Mouse (Mus musculus) hindbrain, embryonic 12.5 days (tissue): Measurements from ENCODE around the gene Cmip. TPM values are rescaled to one million over a fixed set of nuclear protein-coding genes. Genes with fewer than 3 reads are reported as not detected.

Source experiments
- ATAC-seq: fragments of 200-750 bp; cut with Nextera tagmentation; 2 replicates; pipeline ENCODE4 v1.8.0; 2017; ENCODE audit warnings: moderate TSS enrichment; ENCODE audit not compliant: low FRiP score
- H3K27ac ChIP-seq: fragments of 300-500 bp; sonication (generic); 2 replicates; pipeline ENCODE4 v1.5.1; 2016; ENCODE audit warnings: mild to moderate bottlenecking
- H3K27me3 ChIP-seq: fragments of 300-500 bp; sonication (generic); 2 replicates; pipeline ENCODE4 v1.6.1; 2016; ENCODE audit warnings: mild to moderate bottlenecking
- H3K36me3 ChIP-seq: fragments of 300-500 bp; sonication (generic); 2 replicates; pipeline ENCODE4 v1.6.1; 2016; ENCODE audit warnings: mild to moderate bottlenecking
- H3K4me1 ChIP-seq: fragments of 300-500 bp; sonication (generic); 2 replicates; pipeline ENCODE4 v1.6.1; 2016
- H3K4me2 ChIP-seq: fragments of 300-500 bp; sonication (generic); replicated peaks from 2 replicates; pipeline ENCODE4 v1.6.1; 2016; ENCODE audit warnings: mild to moderate bottlenecking
- H3K4me3 ChIP-seq: fragments of 300-500 bp; sonication (generic); 2 replicates; pipeline ENCODE4 v1.5.1; 2016; ENCODE audit warnings: mild to moderate bottlenecking
- H3K9ac ChIP-seq: fragments of 300-500 bp; sonication (generic); 2 replicates; pipeline ENCODE4 v1.6.1; 2016; ENCODE audit warnings: mild to moderate bottlenecking, moderate library complexity
- H3K9me3 ChIP-seq: fragments of 300-500 bp; sonication (generic); replicated peaks from 2 replicates; pipeline ENCODE4 v1.6.1; 2016; ENCODE audit warnings: mild to moderate bottlenecking
- WGBS: fragments of 180-500 bp; shearing (Covaris S2); methylation state at CpG from one replicate; pipeline ENCODE4 v1.1.7; 2016; 5-methylcytosine and 5-hydroxymethylcytosine counted together
- polyA plus RNA-seq: library from polyadenylated mRNA; unstranded; fragments of >200 nt; fragmentation: Nextera tagmentation; extraction: Ambion mirVana; gene quantifications from 2 replicates; pipeline ENCODE4 v1.2.1, GENCODE M21; 2016

Gene Cmip
- polyA plus RNA-seq, 1 experiment from 2014 or later, result 64.6 TPM

DNA sequence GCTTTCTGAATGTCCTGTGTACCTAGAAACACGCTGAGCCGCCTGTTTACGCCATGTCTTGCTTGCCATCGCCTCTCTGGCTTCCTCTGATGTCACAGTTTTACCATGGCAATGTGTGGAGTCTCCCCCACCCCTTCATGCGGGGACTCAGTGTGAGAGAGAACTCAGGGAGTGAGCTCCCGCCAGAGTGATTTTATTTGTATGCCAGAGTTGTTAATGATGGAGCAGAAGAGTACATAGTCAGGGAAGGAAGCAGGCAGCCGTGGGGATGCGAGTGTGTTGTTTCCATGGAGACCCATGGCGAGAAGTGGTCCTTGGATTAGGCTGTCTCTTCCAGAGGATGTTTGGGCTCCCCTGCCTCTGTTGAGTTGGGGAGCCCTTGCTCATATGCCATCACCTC lies 194.2 kb downstream of the Cmip start:
- Histone ChIP-seq H3K9ac (no peak overlapping the region), H3K27me3 (no peaks in the 10 kb centered on the region), H3K36me3 (peaks cover 89% of the 10 kb centered on the region), H3K9me3 (no peaks in the 10 kb centered on the region), H3K4me2 (no peak overlapping the region), H3K4me3 (no peak overlapping the region), H3K27ac (peak overlapping the region; percentile 56), H3K4me1 (peaks cover 20% of the 10 kb centered on the region)
- no peak for ATAC-seq
- WGBS, result 71% methylated on average over 9 of the region's 9 CpGs

DNA sequence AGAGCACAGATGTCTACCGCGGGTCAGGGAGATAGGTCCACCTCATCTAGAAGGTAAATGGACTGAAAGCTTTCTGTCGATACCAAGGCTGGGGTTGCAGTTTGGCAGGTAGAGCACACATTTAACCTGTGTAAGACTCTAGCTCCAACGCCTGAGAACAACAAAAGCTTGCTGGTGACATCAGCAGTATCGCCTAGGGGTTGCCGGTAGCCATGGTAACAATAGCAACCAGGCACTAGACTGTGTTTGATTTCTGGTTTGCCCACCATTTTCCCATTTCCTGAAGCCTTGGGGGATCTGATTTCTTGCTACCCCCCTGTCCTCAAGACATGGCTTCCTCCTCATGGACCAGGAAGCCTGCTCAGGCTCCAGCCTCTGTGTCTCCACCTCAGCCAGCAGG lies 197.1 kb downstream of the Cmip start:
- H3K4me1 ChIP-seq, result peaks cover 15% of the 10 kb centered on the region; the same call in 1 of the 2 replicates
- no peaks in the 10 kb centered on the region for H3K9me3 ChIP-seq
- peak overlapping the region; percentile 14; the same call in 1 of the 2 replicates for H3K9ac ChIP-seq
- peaks cover 84% of the 10 kb centered on the region for H3K36me3 ChIP-seq
- no peak overlapping the region for H3K4me3 ChIP-seq
- no peak overlapping the region for H3K27ac ChIP-seq
- no peaks in the 10 kb centered on the region for H3K27me3 ChIP-seq
- WGBS, result 86% methylated on average over 6 of the region's 6 CpGs
- no peak overlapping the region for H3K4me2 ChIP-seq
- no peak for ATAC-seq

DNA sequence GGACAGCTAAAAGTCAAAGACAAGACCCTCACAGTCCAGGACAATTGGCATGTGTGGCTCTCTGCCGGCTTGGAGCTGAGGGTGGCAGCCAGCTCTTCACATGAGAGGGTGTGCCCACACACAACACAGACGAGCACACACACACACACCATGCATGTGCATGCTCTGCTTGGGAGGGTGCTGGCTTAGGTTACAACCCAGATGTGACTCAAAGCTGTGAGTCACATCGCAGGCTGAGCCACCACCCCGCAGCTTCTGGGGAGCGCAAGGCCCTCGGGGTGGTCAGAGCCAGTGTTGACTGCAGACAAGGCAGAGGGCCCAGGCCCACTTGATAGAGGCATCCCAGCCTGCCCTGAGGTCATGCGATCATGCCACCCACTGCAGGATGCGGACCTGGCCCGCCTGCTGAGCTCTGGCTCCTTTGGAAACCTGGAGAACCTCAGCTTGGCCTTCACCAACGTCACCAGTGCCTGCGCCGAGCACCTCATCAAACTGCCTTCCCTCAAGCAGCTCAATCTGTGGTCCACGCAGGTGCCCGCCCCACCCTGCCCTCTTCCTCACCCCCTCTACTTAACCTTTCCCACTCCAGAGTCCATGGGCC lies 197.8 kb downstream of the Cmip start:
- no peaks in the 10 kb centered on the region for H3K9me3 ChIP-seq
- H3K27me3 ChIP-seq, result no peaks in the 10 kb centered on the region
- no peak overlapping the region for H3K4me3 ChIP-seq
- WGBS, result 92% methylated on average over 14 of the region's 14 CpGs
- no peak overlapping the region for H3K9ac ChIP-seq
- H3K4me2 ChIP-seq, result no peak overlapping the region
- H3K27ac ChIP-seq, result no peak overlapping the region
- peaks cover 79% of the 10 kb centered on the region for H3K36me3 ChIP-seq
- H3K4me1 ChIP-seq, result peaks cover 19% of the 10 kb centered on the region; the same call in 1 of the 2 replicates
- no peak for ATAC-seq

DNA sequence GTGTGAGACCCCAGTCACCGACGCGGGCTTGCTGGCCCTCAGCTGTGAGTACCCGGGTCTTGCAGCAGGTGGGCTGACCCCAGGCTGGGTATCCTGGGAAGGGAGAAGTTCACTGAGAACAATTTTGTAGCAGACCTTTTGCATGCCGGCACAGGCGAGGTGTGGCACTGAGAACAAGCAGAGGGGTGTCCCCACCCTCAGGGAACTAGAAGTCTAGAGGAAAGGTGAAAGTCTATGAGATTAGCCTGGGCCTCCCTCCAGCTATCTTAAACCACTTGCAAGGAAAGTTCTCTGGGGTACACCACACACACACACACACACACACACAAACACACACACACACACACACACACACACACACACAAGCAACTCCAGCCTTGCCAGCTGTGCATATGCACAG lies 198.8 kb downstream of the Cmip start:
- no peak for ATAC-seq
- H3K36me3 ChIP-seq, result peaks cover 70% of the 10 kb centered on the region
- WGBS, result 92% methylated on average over 6 of the region's 6 CpGs

DNA sequence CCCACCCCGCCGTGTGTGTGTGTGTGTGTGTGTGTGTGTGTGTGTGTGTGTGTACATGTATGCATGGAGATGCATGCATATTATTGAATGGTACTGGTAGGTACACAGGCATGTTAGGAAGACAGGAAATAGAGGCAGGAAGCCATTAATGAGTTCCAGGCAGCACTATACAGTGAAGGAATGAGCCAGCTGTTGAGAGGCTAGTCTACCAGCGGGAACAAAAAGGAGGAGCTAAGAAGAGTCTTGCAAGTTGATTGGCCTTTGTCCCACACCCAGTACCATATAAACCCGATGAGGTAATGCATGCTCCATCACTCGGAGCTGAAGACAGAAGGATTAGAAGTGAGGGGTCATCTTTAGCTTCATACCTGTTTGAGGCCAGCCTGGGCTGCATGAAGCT lies 201.6 kb downstream of the Cmip start:
- H3K36me3 ChIP-seq, result peaks cover 50% of the 10 kb centered on the region
- H3K4me1 ChIP-seq, result peaks cover 18% of the 10 kb centered on the region; the same call in 1 of the 2 replicates
- H3K4me3 ChIP-seq, result no peak overlapping the region
- H3K9ac ChIP-seq, result no peak overlapping the region
- ATAC-seq, result peak; percentile 24; the same call in 1 of the 2 replicates
- H3K27me3 ChIP-seq, result no peaks in the 10 kb centered on the region
- no peaks in the 10 kb centered on the region for H3K9me3 ChIP-seq
- peak overlapping the region; percentile 31 for H3K27ac ChIP-seq
- no peak overlapping the region for H3K4me2 ChIP-seq
- 67% methylated on average over 3 of the region's 5 CpGs for WGBS

More for the DNA sequence above, 198.8 kb downstream of the Cmip start:
- Histone ChIP-seq H3K27me3 (no peaks in the 10 kb centered on the region), H3K9me3 (no peaks in the 10 kb centered on the region), H3K27ac (no peak overlapping the region), H3K9ac (no peak overlapping the region), H3K4me2 (no peak overlapping the region), H3K4me3 (no peak overlapping the region), H3K4me1 (peaks cover 19% of the 10 kb centered on the region; the same call in 1 of the 2 replicates)

DNA sequence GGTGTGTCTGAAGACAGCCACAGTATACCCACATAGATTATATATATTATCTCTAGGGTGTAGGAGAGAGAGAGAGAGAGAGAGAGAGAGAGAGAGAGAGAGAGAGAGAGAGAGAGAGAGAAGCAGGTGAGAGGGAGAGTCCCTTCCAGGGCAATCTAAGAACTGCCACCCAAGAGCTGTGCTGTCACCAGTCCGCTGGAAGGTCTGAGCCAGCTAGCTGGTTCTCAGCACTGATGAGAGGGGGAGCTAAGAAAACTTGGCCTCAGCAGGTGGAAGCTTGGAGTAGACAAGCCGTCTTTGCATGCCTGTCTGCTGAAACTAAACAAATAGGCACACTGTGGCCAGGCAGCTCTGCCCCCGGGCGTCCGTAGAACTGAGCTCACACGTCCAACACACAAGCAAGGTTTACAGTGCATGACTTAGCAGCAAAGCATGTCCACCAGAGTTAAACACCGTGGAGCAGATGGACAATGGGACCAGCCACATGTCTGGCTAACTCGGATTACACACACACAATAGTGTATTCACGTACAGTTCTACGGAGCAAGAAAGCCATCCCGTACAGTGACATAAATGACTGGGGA lies 205.9 kb downstream of the Cmip start:
- Histone ChIP-seq H3K4me2 (no peak overlapping the region), H3K27ac (peak overlapping the region; percentile 23; the same call in 1 of the 2 replicates), H3K9me3 (no peaks in the 10 kb centered on the region), H3K4me1 (peaks cover 15% of the 10 kb centered on the region; the same call in 1 of the 2 replicates), H3K4me3 (no peak overlapping the region), H3K9ac (no peak overlapping the region), H3K27me3 (no peaks in the 10 kb centered on the region), H3K36me3 (peaks cover 8% of the 10 kb centered on the region)
- ATAC-seq, result no peak
- 56% methylated on average over 11 of the region's 11 CpGs for WGBS

DNA sequence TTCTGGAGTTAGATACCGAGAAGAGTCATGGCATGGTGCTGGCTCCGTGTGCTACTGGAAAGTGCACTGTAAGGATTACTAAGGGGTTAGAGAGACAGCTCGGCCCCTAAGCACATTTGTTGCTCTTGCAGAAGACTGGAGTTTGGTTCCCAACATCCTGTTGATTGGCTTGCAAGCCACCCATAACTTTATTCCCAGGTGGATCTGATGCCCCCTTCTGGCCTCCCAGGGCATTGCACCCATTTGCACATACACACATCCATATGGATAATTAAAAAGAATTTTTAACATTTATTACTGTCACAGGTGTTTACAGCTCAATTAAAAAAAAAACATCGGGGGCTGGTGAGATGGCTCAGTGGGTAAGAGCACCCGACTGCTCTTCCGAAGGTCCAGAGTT lies 207.7 kb downstream of the Cmip start:
- peaks cover 8% of the 10 kb centered on the region for H3K4me1 ChIP-seq
- ATAC-seq, result no peak
- 92% methylated on average over 6 of the region's 6 CpGs for WGBS
- H3K9ac ChIP-seq, result no peak overlapping the region
- H3K9me3 ChIP-seq, result no peaks in the 10 kb centered on the region
- no peak overlapping the region for H3K4me2 ChIP-seq
- no peak overlapping the region for H3K27ac ChIP-seq
- no peak overlapping the region for H3K4me3 ChIP-seq
- no peaks in the 10 kb centered on the region for H3K27me3 ChIP-seq
- H3K36me3 ChIP-seq, result peaks cover 7% of the 10 kb centered on the region; the same call in 1 of the 2 replicates

DNA sequence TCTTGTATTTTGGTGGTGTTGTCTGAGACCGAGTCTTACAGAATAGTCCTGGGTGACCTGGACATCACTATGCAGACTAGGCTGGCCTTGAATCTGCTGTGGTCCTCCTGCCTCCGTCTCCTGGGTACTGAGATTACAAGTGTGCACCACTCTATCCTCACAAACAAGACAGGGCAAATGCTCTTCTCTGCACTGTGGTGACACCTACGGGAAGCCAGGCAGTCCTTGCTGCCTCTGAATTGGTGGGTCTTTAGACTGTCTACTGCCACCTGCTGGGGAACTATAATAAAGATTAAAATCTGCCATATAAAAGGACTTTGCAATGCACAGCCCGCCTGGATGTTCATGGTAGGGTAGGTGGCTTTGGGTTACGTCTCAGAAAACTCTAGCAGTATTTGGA lies 208.4 kb downstream of the Cmip start:
- ATAC-seq, result peak; percentile 55; the same call in 1 of the 2 replicates
- Histone ChIP-seq H3K4me2 (no peak overlapping the region), H3K4me1 (peaks cover 13% of the 10 kb centered on the region), H3K9ac (no peak overlapping the region), H3K9me3 (no peaks in the 10 kb centered on the region), H3K36me3 (peaks cover 7% of the 10 kb centered on the region; the same call in 1 of the 2 replicates), H3K27ac (peak overlapping the region; percentile 44; the same call in 1 of the 2 replicates), H3K27me3 (no peaks in the 10 kb centered on the region), H3K4me3 (no peak overlapping the region)
- 43% methylated on average over 5 of the region's 5 CpGs for WGBS

DNA sequence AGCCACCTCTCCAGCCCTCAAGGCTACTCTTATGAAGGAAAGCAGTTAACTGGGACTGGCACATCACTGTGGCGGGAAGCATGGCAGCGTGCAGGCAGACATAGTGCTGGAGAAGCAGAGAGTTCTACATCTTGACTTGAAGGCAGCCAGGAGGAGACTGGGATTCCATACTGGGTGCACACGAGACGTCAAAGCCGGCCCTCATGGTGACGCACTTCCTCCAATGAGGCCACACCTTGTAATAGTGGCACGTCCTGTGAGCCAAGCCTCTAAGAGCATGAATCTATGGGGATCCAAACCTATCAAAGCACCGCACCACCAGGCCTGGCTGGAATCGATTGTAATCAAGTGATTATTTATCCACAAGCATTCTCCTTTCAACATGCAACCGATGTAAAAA lies 210.6 kb downstream of the Cmip start:
- no peaks in the 10 kb centered on the region for H3K9me3 ChIP-seq
- no peaks in the 10 kb centered on the region for H3K36me3 ChIP-seq
- peaks cover 19% of the 10 kb centered on the region for H3K4me1 ChIP-seq
- H3K4me3 ChIP-seq, result no peak overlapping the region
- ATAC-seq, result no peak
- H3K27ac ChIP-seq, result no peak overlapping the region
- H3K9ac ChIP-seq, result no peak overlapping the region
- WGBS, result 87% methylated on average over 10 of the region's 10 CpGs
- no peaks in the 10 kb centered on the region for H3K27me3 ChIP-seq
- no peak overlapping the region for H3K4me2 ChIP-seq

DNA sequence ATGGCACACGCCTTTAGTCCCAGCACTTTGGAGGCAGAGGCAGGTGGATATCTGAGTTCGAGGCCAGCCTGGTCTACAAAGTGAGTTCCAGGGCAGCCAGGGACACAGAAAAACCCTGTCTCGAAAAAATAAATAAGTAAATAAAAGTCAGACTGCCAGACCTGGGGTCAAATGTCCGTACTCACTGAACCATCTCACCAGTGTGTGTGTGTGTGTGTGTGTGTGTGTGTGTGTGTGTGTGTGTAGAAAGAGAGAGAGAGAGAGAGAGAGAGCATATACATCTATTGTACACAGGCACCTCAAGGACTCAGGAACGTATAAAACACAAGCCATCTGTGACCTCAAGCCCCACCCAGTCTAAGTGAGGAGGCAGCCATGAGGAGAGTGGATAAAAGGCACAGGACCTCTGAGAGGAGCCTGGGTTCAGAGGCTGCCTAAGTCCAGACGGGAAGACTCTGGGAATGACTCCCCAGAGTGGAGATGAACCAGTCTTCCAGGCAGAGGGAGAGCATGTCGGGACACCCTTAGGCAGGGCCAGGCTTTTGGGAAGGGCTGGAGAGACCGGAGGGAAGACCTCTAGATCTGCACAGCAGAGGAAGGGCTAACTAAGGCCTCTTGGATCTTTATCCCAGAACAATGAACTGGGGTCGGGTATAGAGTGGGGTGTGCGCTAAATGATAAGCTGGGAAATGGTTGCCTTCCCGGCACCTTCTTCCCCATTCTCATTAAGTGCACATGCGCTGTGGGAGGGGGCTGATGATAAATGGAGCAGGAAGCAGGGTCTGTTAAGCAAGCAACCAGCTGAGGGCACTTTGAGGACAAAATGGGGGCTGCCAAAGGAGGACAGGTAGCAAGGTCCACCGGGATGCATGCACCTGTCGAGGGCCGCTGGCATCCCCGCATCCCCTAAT lies 212.8 kb downstream of the Cmip start:
- Histone ChIP-seq H3K4me3 (peak overlapping the region; percentile 7), H3K4me2 (peak overlapping the region; percentile 47), H3K27ac (peak overlapping the region; percentile 87), H3K9me3 (no peaks in the 10 kb centered on the region), H3K4me1 (peaks cover 16% of the 10 kb centered on the region), H3K27me3 (no peaks in the 10 kb centered on the region), H3K9ac (0 out of 2 replicates have a peak overlapping the region, but pooled peaks have one; percentile 27), H3K36me3 (no peaks in the 10 kb centered on the region)
- WGBS, result 29% methylated on average over 16 of the region's 16 CpGs
- peak; percentile 68 for ATAC-seq

DNA sequence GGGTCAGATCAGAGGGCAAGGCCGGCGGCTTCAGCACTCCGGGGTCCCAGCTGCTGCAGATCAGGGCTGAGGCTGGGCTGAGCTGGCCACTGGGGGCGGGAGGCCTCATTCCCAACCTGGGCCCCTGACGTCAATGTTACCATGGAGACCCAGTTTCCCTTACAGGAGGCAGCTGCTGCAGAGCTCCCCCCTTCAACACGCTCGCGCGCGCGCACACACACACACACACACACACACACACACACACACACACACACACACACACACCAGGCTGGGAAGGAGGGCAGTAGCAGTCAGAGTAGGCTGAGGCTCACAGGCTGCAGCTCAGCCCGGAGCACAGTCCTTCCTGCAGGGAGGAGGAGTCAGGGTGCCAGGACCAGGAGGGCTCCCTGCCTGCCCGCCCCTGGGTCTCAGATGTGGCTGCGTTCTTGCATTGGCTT lies 213.5 kb downstream of the Cmip start:
- ATAC-seq, result peak; percentile 92
- peak overlapping the region; percentile 7 for H3K4me3 ChIP-seq
- WGBS, result 1% methylated on average over 7 of the region's 14 CpGs
- H3K27me3 ChIP-seq, result no peaks in the 10 kb centered on the region
- H3K9ac ChIP-seq, result peak overlapping the region; percentile 47; the same call in 1 of the 2 replicates
- H3K9me3 ChIP-seq, result no peaks in the 10 kb centered on the region
- peaks cover 16% of the 10 kb centered on the region for H3K4me1 ChIP-seq
- peak overlapping the region; percentile 47 for H3K4me2 ChIP-seq
- no peaks in the 10 kb centered on the region for H3K36me3 ChIP-seq
- H3K27ac ChIP-seq, result peak overlapping the region; percentile 87

DNA sequence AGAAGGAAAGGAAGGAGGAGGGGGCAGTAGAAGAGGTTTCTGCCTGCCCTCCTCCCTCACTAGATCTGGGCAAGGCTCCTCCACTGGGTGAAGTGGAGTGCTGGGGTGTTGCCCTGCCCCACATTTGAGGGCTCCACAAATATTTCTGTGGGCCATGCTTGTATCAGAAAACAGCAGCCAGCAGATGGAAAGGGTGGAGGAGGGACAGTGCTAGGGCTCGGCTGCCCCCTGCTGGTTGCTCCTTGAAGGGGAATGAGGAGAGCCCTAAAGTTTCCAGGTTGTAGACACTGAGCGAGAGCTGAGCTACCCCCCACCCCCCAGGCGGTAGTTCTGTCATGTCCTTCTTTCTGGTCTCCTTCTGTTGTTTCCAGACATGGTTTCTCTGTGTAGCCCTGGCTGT lies 214.3 kb downstream of the Cmip start:
- ATAC-seq, result 0 out of 2 replicates have a peak, but pooled peaks have one; percentile 1
- 29% methylated on average over 3 of the region's 3 CpGs for WGBS

More for the DNA sequence above, 214.3 kb downstream of the Cmip start:
- Histone ChIP-seq H3K9me3 (no peaks in the 10 kb centered on the region), H3K36me3 (no peaks in the 10 kb centered on the region), H3K9ac (no peak overlapping the region), H3K27me3 (no peaks in the 10 kb centered on the region), H3K4me1 (peaks cover 16% of the 10 kb centered on the region), H3K4me3 (no peak overlapping the region), H3K27ac (peak overlapping the region; percentile 87; the same call in 1 of the 2 replicates), H3K4me2 (no peak overlapping the region)
